Comparison of ENCODE assay signal across 11 mouse cellular contexts in the genomic region with DNA sequence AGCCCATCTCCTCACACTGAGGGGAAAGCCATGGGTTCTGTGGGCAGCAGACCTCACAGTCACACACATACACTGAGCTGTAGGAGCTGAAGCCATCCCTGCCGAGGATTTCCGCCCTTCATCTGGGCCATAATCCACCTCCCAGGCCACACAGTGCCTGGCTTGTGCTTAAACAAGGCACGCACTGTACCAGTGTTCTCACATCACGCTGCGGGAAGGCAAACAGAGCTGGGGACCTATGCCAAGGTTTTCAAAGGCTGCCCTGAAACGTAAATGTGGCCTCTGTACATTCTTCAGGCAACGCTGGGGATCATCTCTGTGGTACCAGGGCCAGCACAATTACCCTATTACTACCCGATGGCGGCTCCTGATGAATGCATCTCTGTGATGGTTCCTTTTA.
DNase-seq lines count a peak whose midpoint lies in the region; ATAC-seq lines count a peak whose summit lies in the region.
"Had no signal": no experiment of that assay in that cellular context is flagged by ENCODE, and none has a peak within 500 bp of the region (broad histone marks: within the 10 kb centered on the region; RNA-seq: fewer than 3 reads in every experiment).

No protein-coding gene starts in this region.

- 72% methylated on average over 9 of the region's 9 CpGs for WGBS in hindbrain, embryonic 10.5 days
- WGBS in hindbrain, embryonic 11.5 days = 70% methylated on average over 9 of the region's 9 CpGs
- WGBS in embryonic facial prominence, embryonic 13.5 days = 30% methylated on average over 9 of the region's 9 CpGs
- WGBS in hindbrain, embryonic 12.5 days = 60% methylated on average over 9 of the region's 9 CpGs
- WGBS in midbrain, embryonic 15.5 days = 54% methylated on average over 9 of the region's 9 CpGs
- 70% methylated on average over 9 of the region's 9 CpGs for WGBS in intestine, embryonic 15.5 days

- no peaks in the 10 kb centered on the region for H3K9me3 ChIP-seq in hindbrain, embryonic 10.5 days
- H3K9me3 ChIP-seq in hindbrain, embryonic 11.5 days (ENCODE audit: control insufficient read depth, low read length) = no peaks in the 10 kb centered on the region
- no peaks in the 10 kb centered on the region for H3K9me3 ChIP-seq in embryonic facial prominence, embryonic 13.5 days
- no peaks in the 10 kb centered on the region; the same call in 1 of the 2 replicates for H3K9me3 ChIP-seq in hindbrain, embryonic 12.5 days (replicated peaks)
- H3K9me3 ChIP-seq in midbrain, embryonic 15.5 days = no peaks in the 10 kb centered on the region
- H3K9me3 ChIP-seq in intestine, embryonic 15.5 days = no peaks in the 10 kb centered on the region

- no peaks in the 10 kb centered on the region for H3K36me3 ChIP-seq in hindbrain, embryonic 10.5 days
- H3K36me3 ChIP-seq in hindbrain, embryonic 11.5 days (ENCODE audit: control insufficient read depth, insufficient read depth, low read length) = no peaks in the 10 kb centered on the region
- no peaks in the 10 kb centered on the region for H3K36me3 ChIP-seq in embryonic facial prominence, embryonic 13.5 days
- H3K36me3 ChIP-seq in hindbrain, embryonic 12.5 days = no peaks in the 10 kb centered on the region
- H3K36me3 ChIP-seq in midbrain, embryonic 15.5 days (replicated peaks) = no peaks in the 10 kb centered on the region
- H3K36me3 ChIP-seq in intestine, embryonic 15.5 days = no peaks in the 10 kb centered on the region

- H3K4me2 ChIP-seq in hindbrain, embryonic 11.5 days (replicated peaks; ENCODE audit: low read depth, low read length) = no peak overlapping the region
- no peak overlapping the region for H3K4me2 ChIP-seq in embryonic facial prominence, embryonic 13.5 days
- H3K4me2 ChIP-seq in hindbrain, embryonic 12.5 days (replicated peaks) = no peak overlapping the region
- H3K4me2 ChIP-seq in midbrain, embryonic 15.5 days = no peak overlapping the region
- no peak overlapping the region for H3K4me2 ChIP-seq in intestine, embryonic 15.5 days (replicated peaks)

- no peaks in the 10 kb centered on the region; the same call in 1 of the 2 replicates for H3K27me3 ChIP-seq in hindbrain, embryonic 10.5 days (ENCODE audit: insufficient read depth, poor library complexity, severe bottlenecking)
- no peaks in the 10 kb centered on the region for H3K27me3 ChIP-seq in hindbrain, embryonic 11.5 days (ENCODE audit: control insufficient read depth, insufficient read depth, low read length)
- peaks cover 33% of the 10 kb centered on the region for H3K27me3 ChIP-seq in embryonic facial prominence, embryonic 13.5 days
- H3K27me3 ChIP-seq in hindbrain, embryonic 12.5 days = peaks cover 3% of the 10 kb centered on the region
- no peaks in the 10 kb centered on the region; the same call in 1 of the 2 replicates for H3K27me3 ChIP-seq in midbrain, embryonic 15.5 days (replicated peaks)
- no peaks in the 10 kb centered on the region; the same call in 1 of the 2 replicates for H3K27me3 ChIP-seq in intestine, embryonic 15.5 days (replicated peaks)

- no peak for DNase-seq in hindbrain, embryonic 10.5 days (ENCODE audit: low spot score)
- no peak for DNase-seq in hindbrain, embryonic 11.5 days (ENCODE audit: low spot score)
- DNase-seq in B cell, adult 2 months = no peak
- DNase-seq in right cerebral cortex, adult 18-20 months = no peak
- DNase-seq: thymus, adult 18-20 months had no signal

- no peak for ATAC-seq in hindbrain, embryonic 11.5 days (ENCODE audit: low FRiP score)
- peak; percentile 27; the same call in 1 of the 2 replicates for ATAC-seq in embryonic facial prominence, embryonic 13.5 days (ENCODE audit: insufficient number of reproducible peaks, insufficient read depth, low FRiP score, low TSS enrichment, low read depth)
- ATAC-seq in hindbrain, embryonic 12.5 days (ENCODE audit: low FRiP score) = peak; percentile 40; the same call in 1 of the 2 replicates
- peak; percentile 65 for ATAC-seq in midbrain, embryonic 15.5 days (replicated peaks)
- no peak for ATAC-seq in intestine, embryonic 15.5 days
- ATAC-seq: activated CD4-positive, CD25-positive, alpha-beta regulatory T cell, adult 4 months had no signal

- H3K4me1 ChIP-seq in hindbrain, embryonic 10.5 days (replicated peaks) = peaks cover 39% of the 10 kb centered on the region
- H3K4me1 ChIP-seq in hindbrain, embryonic 11.5 days (replicated peaks; ENCODE audit: control insufficient read depth, insufficient read depth, low read length) = no peaks in the 10 kb centered on the region
- peaks cover 19% of the 10 kb centered on the region for H3K4me1 ChIP-seq in embryonic facial prominence, embryonic 13.5 days
- peaks cover 8% of the 10 kb centered on the region for H3K4me1 ChIP-seq in hindbrain, embryonic 12.5 days
- H3K4me1 ChIP-seq in midbrain, embryonic 15.5 days = no peaks in the 10 kb centered on the region
- H3K4me1 ChIP-seq in intestine, embryonic 15.5 days (replicated peaks) = peaks cover 4% of the 10 kb centered on the region

- no peak overlapping the region for H3K4me3 ChIP-seq in hindbrain, embryonic 10.5 days
- no peak overlapping the region for H3K4me3 ChIP-seq in hindbrain, embryonic 11.5 days (ENCODE audit: low read depth, low read length)
- H3K4me3 ChIP-seq in embryonic facial prominence, embryonic 13.5 days = no peak overlapping the region
- H3K4me3 ChIP-seq in hindbrain, embryonic 12.5 days = no peak overlapping the region
- no peak overlapping the region for H3K4me3 ChIP-seq in midbrain, embryonic 15.5 days
- no peak overlapping the region for H3K4me3 ChIP-seq in intestine, embryonic 15.5 days (replicated peaks)

- peak overlapping the region; percentile 57 for H3K27ac ChIP-seq in hindbrain, embryonic 10.5 days
- no peak overlapping the region for H3K27ac ChIP-seq in hindbrain, embryonic 11.5 days (ENCODE audit: low read depth, low read length)
- H3K27ac ChIP-seq in embryonic facial prominence, embryonic 13.5 days = peak overlapping the region; percentile 66
- H3K27ac ChIP-seq in hindbrain, embryonic 12.5 days = peak overlapping the region; percentile 57
- no peak overlapping the region for H3K27ac ChIP-seq in midbrain, embryonic 15.5 days
- no peak overlapping the region for H3K27ac ChIP-seq in intestine, embryonic 15.5 days
- H3K27ac ChIP-seq: macrophage had no signal

- H3K9ac ChIP-seq in hindbrain, embryonic 11.5 days (ENCODE audit: low read depth, low read length) = no peak overlapping the region
- H3K9ac ChIP-seq in embryonic facial prominence, embryonic 13.5 days = no peak overlapping the region
- H3K9ac ChIP-seq in hindbrain, embryonic 12.5 days = no peak overlapping the region
- H3K9ac ChIP-seq in midbrain, embryonic 15.5 days = no peak overlapping the region
- H3K9ac ChIP-seq in intestine, embryonic 15.5 days = no peak overlapping the region

Comparison
In these comparisons a context has a peak if more than half of its experiments do, and no peak if none do; other contexts are left out.
1. H3K27ac ChIP-seq: peak in hindbrain, embryonic 10.5 days (single experiment), embryonic facial prominence, embryonic 13.5 days (single experiment) and hindbrain, embryonic 12.5 days (single experiment); none in hindbrain, embryonic 11.5 days (single experiment), midbrain, embryonic 15.5 days (single experiment) and intestine, embryonic 15.5 days (single experiment).
2. ATAC-seq: peak in embryonic facial prominence, embryonic 13.5 days (single experiment), hindbrain, embryonic 12.5 days (single experiment) and midbrain, embryonic 15.5 days (single experiment); none in hindbrain, embryonic 11.5 days (single experiment) and intestine, embryonic 15.5 days (single experiment).